Mouse (Mus musculus): ENCODE data around the gene Ecm1.
"Not testable (repeated sequence)": the region's sequence is repeated elsewhere in the genome, so short reads cannot be mapped to it uniquely, and the experiment has no call there.

The Ecm1 gene

GRCm38 (mm10) chr3:95693821-95694807 is 45.3 kb downstream of the Ecm1 start:
- DNase-seq (ENCODE audit: extremely low read depth, insufficient read length, low spot score) = no peak

- no peak for DNase-seq (ENCODE audit: extremely low read depth, insufficient read length, low spot score)
Measured at GRCm38 (mm10) chr3:95692677-95693076, 46.7 kb downstream of the Ecm1 start.

GRCm38 (mm10) chr3:95690552-95690951 is 48.8 kb downstream of the Ecm1 start:
- DNase-seq (ENCODE audit: extremely low read depth, insufficient read length, low spot score) = not testable (repeated sequence)

- DNase-seq (ENCODE audit: extremely low read depth, insufficient read length, low spot score) = no peak
Measured at GRCm38 (mm10) chr3:95689940-95690339, 49.4 kb downstream of the Ecm1 start.

GRCm38 (mm10) chr3:95689171-95689915 is 50.0 kb downstream of the Ecm1 start:
- peak; percentile 50 for DNase-seq (ENCODE audit: extremely low read depth, insufficient read length, low spot score)

- DNase-seq (ENCODE audit: extremely low read depth, insufficient read length, low spot score) = peak; percentile 89
Measured at GRCm38 (mm10) chr3:95687524-95688421, 51.6 kb downstream of the Ecm1 start, which contains the start of gene Adamtsl4. Gene Adamtsl4, minus strand, starts transcription at chr3:95687917.

GRCm38 (mm10) chr3:95687168-95687523 is 52.2 kb downstream of the Ecm1 start:
- no peak for DNase-seq (ENCODE audit: extremely low read depth, insufficient read length, low spot score)

GRCm38 (mm10) chr3:95686492-95687167 is 52.7 kb downstream of the Ecm1 start:
- DNase-seq (ENCODE audit: extremely low read depth, insufficient read length, low spot score) = no peak

GRCm38 (mm10) chr3:95685701-95686100 is 53.7 kb downstream of the Ecm1 start:
- DNase-seq (ENCODE audit: extremely low read depth, insufficient read length, low spot score) = no peak

GRCm38 (mm10) chr3:95685301-95685700 is 54.1 kb downstream of the Ecm1 start:
- no peak for DNase-seq (ENCODE audit: extremely low read depth, insufficient read length, low spot score)

GRCm38 (mm10) chr3:95684846-95685245 is 54.5 kb downstream of the Ecm1 start:
- no peak for DNase-seq (ENCODE audit: extremely low read depth, insufficient read length, low spot score)

Measured in 3134 (cell line).